10 mouse cellular contexts compared by ENCODE assay signal in the genomic region with DNA sequence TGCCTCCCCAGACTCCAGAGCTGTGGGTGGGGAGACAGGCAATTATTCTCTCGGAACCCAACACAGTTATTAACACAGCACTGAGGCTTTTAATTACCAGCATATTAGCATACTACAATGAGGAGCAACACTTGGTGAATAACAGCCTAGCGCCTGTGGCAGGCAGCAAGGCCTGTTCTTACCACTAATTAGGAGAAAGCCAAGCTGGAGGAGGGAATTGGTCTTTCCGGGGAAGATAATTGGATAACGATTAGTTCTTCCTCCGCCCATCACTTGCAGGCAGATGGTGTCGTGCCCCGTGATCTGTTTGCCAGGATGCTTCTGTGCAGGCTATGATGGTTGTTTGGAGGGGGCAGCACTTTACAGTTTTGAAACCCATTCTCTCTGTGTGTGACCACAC.
DNase-seq lines count a peak whose midpoint lies in the region; ATAC-seq and TF ChIP-seq lines count a peak whose summit lies in the region.
"Had no signal": no experiment of that assay in that cellular context is flagged by ENCODE, and none has a peak within 500 bp of the region (broad histone marks: within the 10 kb centered on the region; RNA-seq: fewer than 3 reads in every experiment).

No protein-coding gene starts in this region.

- H3K4me2 ChIP-seq in embryonic facial prominence, embryonic 14.5 days (ENCODE audit: low read depth, low read length): no peak overlapping the region
- H3K4me2 ChIP-seq in hindbrain, embryonic 14.5 days (replicated peaks): no peak overlapping the region
- no peak overlapping the region for H3K4me2 ChIP-seq in midbrain, embryonic 14.5 days (ENCODE audit: low read length)
- no peak overlapping the region for H3K4me2 ChIP-seq in lung, postnatal 0 days (replicated peaks; ENCODE audit: low read depth, low read length)
- H3K4me2 ChIP-seq: lung, embryonic 15.5 days had no signal

- H3K9ac ChIP-seq in embryonic facial prominence, embryonic 14.5 days (ENCODE audit: low read depth, low read length): no peak overlapping the region
- H3K9ac ChIP-seq in hindbrain, embryonic 14.5 days: no peak overlapping the region
- no peak overlapping the region for H3K9ac ChIP-seq in midbrain, embryonic 14.5 days (replicated peaks; ENCODE audit: low read length)
- no peak overlapping the region for H3K9ac ChIP-seq in lung, postnatal 0 days (replicated peaks; ENCODE audit: low read depth)
- H3K9ac ChIP-seq: lung, embryonic 15.5 days had no signal

- no peaks in the 10 kb centered on the region for H3K27me3 ChIP-seq in embryonic facial prominence, embryonic 14.5 days (replicated peaks; ENCODE audit: control insufficient read depth, insufficient read depth, low read length)
- no peaks in the 10 kb centered on the region for H3K27me3 ChIP-seq in hindbrain, embryonic 14.5 days (ENCODE audit: control insufficient read depth, insufficient read depth, low read length)
- H3K27me3 ChIP-seq in midbrain, embryonic 14.5 days (ENCODE audit: control insufficient read depth, insufficient read depth, low read length): no peaks in the 10 kb centered on the region
- H3K27me3 ChIP-seq in lung, postnatal 0 days (replicated peaks; ENCODE audit: insufficient read depth, low read length): no peaks in the 10 kb centered on the region
- H3K27me3 ChIP-seq: lung, embryonic 15.5 days had no signal

- H3K4me1 ChIP-seq in embryonic facial prominence, embryonic 14.5 days (ENCODE audit: control insufficient read depth, insufficient read depth, low read length): 0 out of 2 replicates have a peak, but pooled peaks cover 3% of the 10 kb centered on the region
- H3K4me1 ChIP-seq in hindbrain, embryonic 14.5 days (replicated peaks; ENCODE audit: control insufficient read depth, insufficient read depth, low read length): peaks cover 8% of the 10 kb centered on the region; the same call in 1 of the 2 replicates
- peaks cover 13% of the 10 kb centered on the region for H3K4me1 ChIP-seq in midbrain, embryonic 14.5 days (ENCODE audit: control insufficient read depth, insufficient read depth, low read length)
- H3K4me1 ChIP-seq in lung, postnatal 0 days (ENCODE audit: insufficient read depth, low read depth, low read length): no peaks in the 10 kb centered on the region
- H3K4me1 ChIP-seq: lung, embryonic 15.5 days had no signal

- WGBS in embryonic facial prominence, embryonic 14.5 days: 40% methylated on average over 7 of the region's 7 CpGs
- WGBS in hindbrain, embryonic 14.5 days: 12% methylated on average over 7 of the region's 7 CpGs
- WGBS in midbrain, embryonic 14.5 days: 36% methylated on average over 7 of the region's 7 CpGs
- 66% methylated on average over 7 of the region's 7 CpGs for whole genome bisulfite sequencing in lung, postnatal 0 days

- peak; percentile 57 for DNase-seq in Muller cell, postnatal 12 days (ENCODE audit: inconsistent ontology term)
- peak; percentile 67 for DNase-seq in embryonic facial prominence, embryonic 14.5 days (ENCODE audit: low spot score)
- DNase-seq in hindbrain, embryonic 14.5 days (ENCODE audit: low spot score): peak; percentile 60
- DNase-seq in midbrain, embryonic 14.5 days: peak; percentile 68
- no peak for DNase-seq in lung, postnatal 0 days (ENCODE audit: low spot score)
- no peak for DNase-seq in spleen, postnatal 36 days (ENCODE audit: low spot score in 2 of 2)
- DNase-seq in kidney, postnatal 10 days: no peak
- DNase-seq: kidney, adult 8-10 months; right cerebral cortex, postnatal 4 days had no signal

- peak; percentile 79 for ATAC-seq in embryonic facial prominence, embryonic 14.5 days (ENCODE audit: low read depth)
- ATAC-seq in hindbrain, embryonic 14.5 days (ENCODE audit: low FRiP score): peak; percentile 84
- ATAC-seq in midbrain, embryonic 14.5 days (ENCODE audit: low FRiP score, low TSS enrichment): peak; percentile 62; the same call in 1 of the 2 replicates
- no peak for ATAC-seq in lung, postnatal 0 days

- H3K4me3 ChIP-seq in embryonic facial prominence, embryonic 14.5 days (ENCODE audit: low read depth, low read length): no peak overlapping the region
- H3K4me3 ChIP-seq in hindbrain, embryonic 14.5 days (replicated peaks; ENCODE audit: low read length): no peak overlapping the region
- H3K4me3 ChIP-seq in midbrain, embryonic 14.5 days (replicated peaks; ENCODE audit: low read depth, low read length): no peak overlapping the region
- no peak overlapping the region for H3K4me3 ChIP-seq in lung, postnatal 0 days (ENCODE audit: low read depth, low read length)
- H3K4me3 ChIP-seq: lung, embryonic 15.5 days had no signal

- no peaks in the 10 kb centered on the region for H3K36me3 ChIP-seq in embryonic facial prominence, embryonic 14.5 days (ENCODE audit: control insufficient read depth, insufficient read depth, low read length)
- H3K36me3 ChIP-seq in hindbrain, embryonic 14.5 days (replicated peaks; ENCODE audit: control insufficient read depth, insufficient read depth): no peaks in the 10 kb centered on the region
- no peaks in the 10 kb centered on the region for H3K36me3 ChIP-seq in midbrain, embryonic 14.5 days (ENCODE audit: control insufficient read depth, insufficient read depth, low read length)
- no peaks in the 10 kb centered on the region for H3K36me3 ChIP-seq in lung, postnatal 0 days (ENCODE audit: insufficient read depth, low read length)
- H3K36me3 ChIP-seq: lung, embryonic 15.5 days had no signal

- no peak for TF ChIP-seq CTCF in lung, postnatal 0 days (IDR thresholded peaks at IDR 0.05)

- H3K27ac ChIP-seq in embryonic facial prominence, embryonic 14.5 days (replicated peaks; ENCODE audit: low read depth, low read length): no peak overlapping the region
- H3K27ac ChIP-seq in hindbrain, embryonic 14.5 days: peak overlapping the region; percentile 71
- H3K27ac ChIP-seq in midbrain, embryonic 14.5 days (replicated peaks; ENCODE audit: low read depth, low read length): peak overlapping the region; percentile 43
- H3K27ac ChIP-seq in lung, postnatal 0 days (ENCODE audit: low read length): no peak overlapping the region
- H3K27ac ChIP-seq: lung, embryonic 15.5 days had no signal

- no peak for TF ChIP-seq EP300 in lung, postnatal 0 days (IDR thresholded peaks at IDR 0.05)

- no peaks in the 10 kb centered on the region for H3K9me3 ChIP-seq in embryonic facial prominence, embryonic 14.5 days (ENCODE audit: control insufficient read depth, low read length)
- H3K9me3 ChIP-seq in hindbrain, embryonic 14.5 days (ENCODE audit: control insufficient read depth, low read length): no peaks in the 10 kb centered on the region
- H3K9me3 ChIP-seq in midbrain, embryonic 14.5 days (ENCODE audit: control insufficient read depth, low read length): no peaks in the 10 kb centered on the region
- H3K9me3 ChIP-seq in lung, postnatal 0 days (ENCODE audit: low read length): no peaks in the 10 kb centered on the region
- H3K9me3 ChIP-seq: lung, embryonic 15.5 days had no signal

Comparison
In these comparisons a context has a peak if more than half of its experiments do, and no peak if none do; other contexts are left out.
1. DNase-seq: peak in Muller cell, postnatal 12 days (single experiment), embryonic facial prominence, embryonic 14.5 days (single experiment), hindbrain, embryonic 14.5 days (single experiment) and midbrain, embryonic 14.5 days (single experiment); none in lung, postnatal 0 days (single experiment), spleen, postnatal 36 days (0 of 2) and kidney, postnatal 10 days (single experiment).
2. H3K27ac ChIP-seq: peak in hindbrain, embryonic 14.5 days (single experiment) and midbrain, embryonic 14.5 days (single experiment); none in embryonic facial prominence, embryonic 14.5 days (single experiment) and lung, postnatal 0 days (single experiment).